Mouse (Mus musculus) midbrain, embryonic 16.5 days (tissue): ENCODE results near the gene Apoa2. TPM values are rescaled to one million over a fixed set of nuclear protein-coding genes. Genes with fewer than 3 reads are reported as not detected.
A peak's percentile ranks its signal among the peaks of the same experiment; 100 is the strongest.

Source experiments
- ATAC-seq: fragments of 200-750 bp; cut with Nextera tagmentation; 2 replicates; pipeline ENCODE4 v1.8.0; 2017; ENCODE audit warnings: moderate TSS enrichment
- H3K27ac ChIP-seq: fragments of 300-500 bp; sonication (generic); 2 replicates; pipeline ENCODE4 v1.5.1; 2014; ENCODE audit warnings: mild to moderate bottlenecking, low read length, mixed read lengths
- H3K27me3 ChIP-seq: fragments of 300-500 bp; sonication (generic); 2 replicates; pipeline ENCODE4 v1.6.1; 2014; ENCODE audit warnings: low read depth, low read length, mixed read lengths; ENCODE audit not compliant: control insufficient read depth, insufficient read depth
- H3K36me3 ChIP-seq: fragments of 300-500 bp; sonication (generic); 2 replicates; pipeline ENCODE4 v1.6.1; 2014; ENCODE audit warnings: mild to moderate bottlenecking, low read length, moderate library complexity, mixed read lengths; ENCODE audit not compliant: control insufficient read depth, insufficient read depth
- H3K4me1 ChIP-seq: fragments of 300-500 bp; sonication (generic); 2 replicates; pipeline ENCODE4 v1.6.1; 2014; ENCODE audit warnings: mild to moderate bottlenecking, low read length, mixed read lengths; ENCODE audit not compliant: control insufficient read depth, insufficient read depth
- H3K4me2 ChIP-seq: fragments of 300-500 bp; sonication (generic); 2 replicates; pipeline ENCODE4 v1.6.1; 2014; ENCODE audit warnings: mild to moderate bottlenecking, low read length, mixed read lengths
- H3K4me3 ChIP-seq: fragments of 300-500 bp; sonication (generic); 2 replicates; pipeline ENCODE4 v1.5.1; 2014; ENCODE audit warnings: low read depth, mild to moderate bottlenecking, low read length, moderate library complexity, mixed read lengths
- H3K9ac ChIP-seq: fragments of 300-500 bp; sonication (generic); 2 replicates; pipeline ENCODE4 v1.6.1; 2014; ENCODE audit warnings: low read depth, low read length, mixed read lengths
- H3K9me3 ChIP-seq: fragments of 300-500 bp; sonication (generic); replicated peaks from 2 replicates; pipeline ENCODE4 v1.6.1; 2014; ENCODE audit warnings: mild to moderate bottlenecking, low read length, mixed read lengths; ENCODE audit not compliant: control insufficient read depth, poor library complexity, severe bottlenecking
- WGBS: fragments of 180-500 bp; shearing (Covaris S2); extraction: QIAGEN DNeasy Blood & Tissue Kit; methylation state at CpG from one replicate; pipeline ENCODE4 v1.1.7; 2014; 5-methylcytosine and 5-hydroxymethylcytosine counted together
- polyA plus RNA-seq: library from polyadenylated mRNA; unstranded; fragments of >200 nt; fragmentation: Nextera tagmentation; extraction: Ambion mirVana; gene quantifications from 2 replicates; pipeline ENCODE4 v1.2.1, GENCODE M21; 2015

The Apoa2 gene
- polyA plus RNA-seq, 1 experiment from 2014 or later: 2.1 TPM

DNA sequence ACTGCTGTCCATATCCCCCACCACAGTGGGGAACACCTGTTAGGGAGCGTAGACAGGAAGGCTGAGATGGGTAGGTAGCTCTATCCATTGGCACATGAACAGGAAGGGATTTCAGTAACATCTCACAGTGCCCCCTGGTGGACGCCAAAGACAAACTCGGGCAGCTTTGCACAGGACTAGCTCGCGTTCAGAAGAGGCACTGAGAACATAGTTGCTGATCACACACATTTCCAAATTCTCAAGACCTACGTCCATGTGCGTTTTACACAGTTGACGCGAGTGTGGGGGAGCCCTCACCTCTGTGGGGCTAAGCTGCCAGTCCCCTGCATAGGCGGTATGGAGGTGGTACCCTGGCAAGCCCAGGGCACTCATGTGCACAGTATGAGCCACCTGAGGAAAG lies 4.0 kb upstream of the Apoa2 start:
- 0 out of 2 replicates have a peak overlapping the region, but pooled peaks have one; percentile 10 for H3K27ac ChIP-seq
- no peaks in the 10 kb centered on the region for H3K27me3 ChIP-seq
- 0 out of 2 replicates have a peak overlapping the region, but pooled peaks have one; percentile 65 for H3K9ac ChIP-seq
- H3K9me3 ChIP-seq: no peaks in the 10 kb centered on the region
- peaks cover 10% of the 10 kb centered on the region for H3K4me1 ChIP-seq
- peaks cover 9% of the 10 kb centered on the region for H3K36me3 ChIP-seq
- peak overlapping the region; percentile 60 for H3K4me3 ChIP-seq
- 6% methylated on average over 10 of the region's 10 CpGs for WGBS
- peak overlapping the region; percentile 73 for H3K4me2 ChIP-seq
- peak; percentile 26; the same call in 1 of the 2 replicates for ATAC-seq

DNA sequence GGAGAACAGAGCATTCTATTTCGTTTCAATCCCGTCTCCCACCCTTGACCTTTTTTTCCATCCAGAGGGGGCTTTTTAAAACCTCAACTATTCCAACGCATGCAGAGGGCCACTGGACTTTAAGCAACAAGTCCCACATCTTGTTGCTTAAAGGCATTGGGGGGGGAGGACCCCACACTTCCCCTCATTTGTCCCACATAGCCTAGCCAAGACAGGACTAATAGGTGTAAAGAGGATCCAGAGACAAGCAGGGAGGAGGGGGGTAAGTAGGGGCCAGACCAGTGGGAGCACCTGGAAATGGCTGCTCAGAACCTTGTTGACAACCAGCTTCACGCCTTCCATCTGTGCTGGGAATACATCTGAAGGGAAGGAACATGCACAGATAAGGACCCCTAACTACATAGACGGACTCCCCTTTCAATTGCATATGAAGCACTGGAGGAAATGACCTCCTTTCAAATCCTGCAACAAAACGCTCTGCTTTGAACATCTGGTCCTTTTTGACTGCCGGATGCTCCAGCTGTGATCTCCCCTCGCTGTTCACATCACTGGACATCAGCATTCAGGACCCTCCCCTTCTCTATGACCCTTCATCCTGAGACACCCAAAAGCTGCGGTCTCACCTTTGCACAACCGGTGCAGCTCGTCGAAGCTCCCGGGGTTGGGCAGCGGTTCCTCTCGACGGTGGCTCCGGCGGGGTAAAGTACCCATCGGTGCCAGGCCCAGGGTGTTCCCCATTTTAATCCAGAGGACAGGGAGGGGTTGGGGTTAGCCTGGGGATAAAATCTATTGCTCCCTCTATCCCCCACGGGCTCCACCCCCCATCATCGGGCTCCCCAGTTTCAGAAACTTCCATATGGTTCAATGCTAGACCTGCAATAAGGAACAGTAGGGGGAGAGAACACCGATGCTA lies 3.3 kb upstream of the Apoa2 start:
- Histone ChIP-seq H3K27ac (peak overlapping the region; percentile 65), H3K36me3 (peaks cover 9% of the 10 kb centered on the region), H3K27me3 (no peaks in the 10 kb centered on the region), H3K9ac (peak overlapping the region; percentile 65), H3K4me2 (peak overlapping the region; percentile 73), H3K4me3 (peak overlapping the region; percentile 60), H3K9me3 (no peaks in the 10 kb centered on the region), H3K4me1 (peaks cover 10% of the 10 kb centered on the region)
- WGBS: 6% methylated on average over 22 of the region's 22 CpGs
- peak; percentile 1 for ATAC-seq

DNA sequence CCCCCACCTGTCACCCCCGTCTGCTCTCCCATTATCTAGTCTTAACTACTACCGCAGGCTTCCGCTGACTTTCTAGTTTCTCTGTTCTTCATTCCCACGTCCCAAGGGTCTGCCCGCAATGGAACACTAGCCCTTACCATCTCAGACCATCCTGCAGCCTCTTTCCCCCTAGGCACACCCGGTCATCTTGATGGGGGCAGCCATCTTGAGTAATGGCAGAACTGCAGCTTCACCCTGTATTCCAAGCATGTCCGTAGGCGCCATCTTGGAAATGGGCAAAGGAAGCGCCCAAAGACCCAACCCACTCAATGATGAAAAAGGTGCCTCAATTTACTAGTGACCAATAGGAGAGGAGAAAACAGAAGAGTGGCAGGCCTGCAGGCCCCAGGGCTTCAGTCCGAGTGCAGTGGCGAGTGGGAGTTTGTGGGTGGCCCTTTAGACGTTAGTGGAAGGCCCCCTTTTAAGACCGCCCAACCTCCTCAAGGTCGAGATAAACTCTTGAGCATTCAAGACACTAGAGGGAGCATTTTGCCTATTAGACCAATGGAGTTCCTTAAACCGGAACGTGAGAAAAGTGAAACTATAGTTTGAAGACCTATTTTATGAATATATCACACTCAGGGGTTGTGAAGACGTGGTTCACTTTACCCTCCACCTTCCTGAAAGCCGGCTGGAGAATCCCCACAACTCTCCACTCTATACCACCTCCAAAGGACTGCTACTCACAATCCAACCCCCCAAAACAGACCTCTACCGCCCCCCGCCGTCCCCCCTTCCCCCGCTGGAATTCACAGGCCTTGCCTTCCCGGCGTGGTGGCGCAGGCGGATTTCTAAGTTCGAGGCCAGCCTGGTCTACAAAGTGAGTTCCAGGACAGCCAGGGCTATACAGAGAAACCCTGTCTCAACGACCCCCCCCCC lies 2.4 kb upstream of the Apoa2 start, which contains the start of gene Tomm40l:
Gene Tomm40l (minus strand): TSS at position 277 of the 918 bp plus-strand sequence.
- Histone ChIP-seq H3K27ac (peak within 1 kb of the TSS; percentile 65), H3K27me3 (no peaks in the 10 kb centered on the region), H3K4me1 (peaks cover 10% of the 10 kb centered on the region), H3K4me3 (peak within 1 kb of the TSS; percentile 60), H3K36me3 (peaks cover 9% of the 10 kb centered on the region), H3K4me2 (peak within 1 kb of the TSS; percentile 73), H3K9ac (peak within 1 kb of the TSS; percentile 65), H3K9me3 (no peaks in the 10 kb centered on the region)
- peak; percentile 98 for ATAC-seq
- WGBS: 2% methylated on average over 28 of the region's 28 CpGs

DNA sequence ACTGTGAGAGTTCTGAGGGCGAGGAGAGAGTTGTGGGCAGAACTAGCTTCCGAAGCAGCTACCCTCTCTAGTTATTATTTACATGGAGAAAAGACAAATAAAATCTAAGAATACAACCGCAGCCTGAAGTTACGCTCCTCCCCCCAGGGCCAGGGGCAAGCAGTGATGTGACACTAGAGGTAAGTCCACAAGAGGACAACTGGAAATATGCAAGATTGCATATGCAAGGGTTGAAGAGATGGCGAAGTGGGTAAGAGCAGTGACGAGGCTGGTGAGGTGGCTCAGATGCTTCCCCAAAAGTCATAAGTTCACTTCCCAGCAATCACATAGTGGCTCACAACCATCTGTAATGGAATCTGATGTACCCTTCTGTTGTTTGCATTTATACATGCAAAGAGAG lies 1.7 kb upstream of the Apoa2 start:
- Histone ChIP-seq H3K4me3 (no peak overlapping the region), H3K9ac (no peak overlapping the region), H3K27ac (peak overlapping the region; percentile 65), H3K4me2 (peak overlapping the region; percentile 48), H3K4me1 (peaks cover 10% of the 10 kb centered on the region), H3K36me3 (peaks cover 9% of the 10 kb centered on the region), H3K9me3 (no peaks in the 10 kb centered on the region), H3K27me3 (no peaks in the 10 kb centered on the region)
- WGBS: 89% methylated on average over 6 of the region's 6 CpGs
- ATAC-seq: no peak

DNA sequence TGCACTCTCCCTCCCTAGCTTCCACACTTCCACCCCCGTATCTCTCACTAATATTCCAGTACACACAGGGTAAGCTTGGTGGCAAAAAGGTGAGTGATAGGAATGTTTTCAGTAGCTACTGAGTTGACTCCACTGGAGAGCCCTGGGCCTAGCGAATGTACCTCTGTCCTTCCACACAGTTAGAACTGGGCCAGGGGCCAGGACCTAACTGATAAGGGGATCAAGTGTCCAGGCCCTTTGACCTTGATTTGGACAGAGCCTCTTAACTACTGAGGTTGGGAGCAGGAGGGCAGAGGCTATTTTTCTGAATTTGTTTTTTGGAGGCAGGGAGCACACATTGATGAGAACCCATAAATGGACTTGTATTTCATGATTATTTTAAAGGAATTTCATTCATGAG lies 1.1 kb upstream of the Apoa2 start:
- H3K9ac ChIP-seq: no peak overlapping the region
- H3K9me3 ChIP-seq: no peaks in the 10 kb centered on the region
- no peak overlapping the region for H3K4me2 ChIP-seq
- H3K4me1 ChIP-seq: peaks cover 10% of the 10 kb centered on the region
- H3K4me3 ChIP-seq: no peak overlapping the region
- H3K27me3 ChIP-seq: no peaks in the 10 kb centered on the region
- H3K36me3 ChIP-seq: peaks cover 4% of the 10 kb centered on the region
- H3K27ac ChIP-seq: no peak overlapping the region
- ATAC-seq: no peak
- WGBS: 90% methylated on average over 2 of the region's 2 CpGs

DNA sequence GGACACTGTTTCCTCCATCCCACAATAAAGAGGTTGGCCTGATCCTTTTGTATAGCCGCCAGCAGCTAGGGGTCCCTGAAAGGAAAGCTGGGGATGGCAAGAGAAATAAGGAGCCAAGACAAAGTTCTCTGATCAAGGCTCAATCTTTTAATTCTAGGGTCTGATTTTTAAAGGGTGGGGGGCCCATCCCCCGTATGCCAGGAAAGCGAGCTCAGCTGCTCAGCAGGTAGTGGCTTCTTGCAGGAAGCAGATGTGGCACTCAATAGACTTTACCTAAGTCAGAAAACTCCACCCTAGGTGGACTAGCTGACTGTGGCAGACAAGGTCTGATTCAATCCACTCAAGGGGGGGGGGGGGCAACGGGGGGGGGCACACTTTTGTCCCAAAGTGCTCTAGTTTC lies 1.9 kb downstream of the Apoa2 start:
- no peak for ATAC-seq
- no peaks in the 10 kb centered on the region for H3K27me3 ChIP-seq
- H3K4me3 ChIP-seq: no peak overlapping the region
- H3K9me3 ChIP-seq: no peaks in the 10 kb centered on the region
- H3K4me2 ChIP-seq: no peak overlapping the region
- H3K9ac ChIP-seq: no peak overlapping the region
- no peak overlapping the region for H3K27ac ChIP-seq
- 48% methylated on average over 4 of the region's 4 CpGs for WGBS
- 0 out of 2 replicates have a peak, but pooled peaks cover 2% of the 10 kb centered on the region for H3K4me1 ChIP-seq
- H3K36me3 ChIP-seq: no peaks in the 10 kb centered on the region

DNA sequence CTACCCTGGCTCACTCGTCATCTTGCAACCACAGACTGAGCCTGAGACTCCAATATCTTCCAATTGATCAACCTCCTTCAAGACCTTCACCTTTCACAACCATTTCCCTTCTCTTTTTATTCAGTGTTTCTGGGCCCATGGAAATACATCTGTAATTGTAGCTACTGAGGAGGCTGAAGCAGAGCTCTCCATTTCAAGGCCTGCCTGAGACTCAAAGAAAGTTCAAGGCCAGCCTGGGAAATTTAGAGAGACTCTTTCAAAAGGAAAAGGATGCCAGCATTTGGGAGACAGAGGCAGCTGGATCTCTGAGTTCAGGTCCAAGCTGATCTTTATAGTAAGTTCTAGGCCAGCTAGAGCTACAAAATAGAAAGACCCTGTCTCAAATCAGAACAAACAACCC lies 3.0 kb downstream of the Apoa2 start:
- H3K27me3 ChIP-seq: no peaks in the 10 kb centered on the region
- WGBS: 96% methylated on average over 1 of the region's 1 CpGs
- no peak overlapping the region for H3K4me2 ChIP-seq
- no peak overlapping the region for H3K4me3 ChIP-seq
- no peaks in the 10 kb centered on the region for H3K36me3 ChIP-seq
- H3K4me1 ChIP-seq: 0 out of 2 replicates have a peak, but pooled peaks cover 1% of the 10 kb centered on the region
- H3K9me3 ChIP-seq: no peaks in the 10 kb centered on the region
- no peak for ATAC-seq
- no peak overlapping the region for H3K27ac ChIP-seq
- H3K9ac ChIP-seq: no peak overlapping the region

DNA sequence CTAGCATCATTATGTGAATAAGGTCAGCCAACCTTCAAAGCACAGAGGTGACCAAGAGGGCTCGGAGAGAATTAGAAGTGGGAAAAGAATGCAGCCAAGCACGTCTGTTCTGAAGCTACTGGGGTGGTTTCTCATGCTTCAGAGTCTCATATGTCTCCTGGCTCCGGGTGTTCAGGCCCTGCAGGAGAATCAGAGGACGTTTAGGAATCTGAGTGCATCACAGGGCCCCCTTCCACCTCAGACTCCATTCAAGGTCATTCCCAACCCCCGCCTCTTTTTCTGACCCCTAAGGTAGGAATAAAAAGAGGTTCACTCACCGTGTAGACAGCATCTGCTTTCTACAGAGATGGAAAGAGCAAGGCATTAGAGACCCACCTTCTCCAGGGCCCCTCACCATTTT lies 4.9 kb downstream of the Apoa2 start:
- Histone ChIP-seq H3K27ac (no peak overlapping the region), H3K4me2 (no peak overlapping the region), H3K36me3 (peaks cover under 1% of the 10 kb centered on the region), H3K9ac (no peak overlapping the region), H3K9me3 (no peaks in the 10 kb centered on the region), H3K4me3 (no peak overlapping the region), H3K27me3 (no peaks in the 10 kb centered on the region), H3K4me1 (no peaks in the 10 kb centered on the region)
- ATAC-seq: no peak
- 29% methylated on average over 6 of the region's 6 CpGs for WGBS
